In genomic region chr7:74552000-74552358, GRCm38 (mm10) we compare ENCODE assay signal across 9 mouse cellular contexts. TPM values are rescaled to one million over a fixed set of nuclear protein-coding genes. Genes with fewer than 3 reads are reported as not detected.
DNase-seq lines count a peak whose midpoint lies in the region; ATAC-seq and TF ChIP-seq lines count a peak whose summit lies in the region.
"Had no signal": no experiment of that assay in that cellular context is flagged by ENCODE, and none has a peak within 500 bp of the region (broad histone marks: within the 10 kb centered on the region; RNA-seq: fewer than 3 reads in every experiment).

No protein-coding gene starts in this region.

- TF ChIP-seq EP300 in heart, adult 2 months (IDR thresholded peaks at IDR 0.05; ENCODE audit: insufficient read depth, low read depth, low read length) = no peak

- H3K27me3 ChIP-seq in heart, adult 2 months (ENCODE audit: control insufficient read depth, insufficient read depth, low read length) = no peaks in the 10 kb centered on the region
- H3K27me3 ChIP-seq in limb, embryonic 13.5 days = peaks cover 40% of the 10 kb centered on the region
- H3K27me3 ChIP-seq in limb, embryonic 10.5 days (ENCODE audit: low read depth, poor library complexity, severe bottlenecking) = peaks cover 40% of the 10 kb centered on the region
- H3K27me3 ChIP-seq in hindbrain, embryonic 13.5 days = peaks cover 25% of the 10 kb centered on the region
- H3K27me3 ChIP-seq in neural tube, embryonic 15.5 days (replicated peaks) = 0 out of 2 replicates have a peak, but pooled peaks cover 11% of the 10 kb centered on the region

- H3K36me3 ChIP-seq in heart, adult 2 months (ENCODE audit: control insufficient read depth, insufficient read depth, low read length) = no peaks in the 10 kb centered on the region; the same call in 1 of the 2 replicates
- no peaks in the 10 kb centered on the region for H3K36me3 ChIP-seq in limb, embryonic 13.5 days
- no peaks in the 10 kb centered on the region for H3K36me3 ChIP-seq in limb, embryonic 10.5 days
- H3K36me3 ChIP-seq in hindbrain, embryonic 13.5 days = no peaks in the 10 kb centered on the region
- no peaks in the 10 kb centered on the region for H3K36me3 ChIP-seq in neural tube, embryonic 15.5 days

- H3K4me2 ChIP-seq in limb, embryonic 13.5 days (replicated peaks) = peak overlapping the region; percentile 92
- peak overlapping the region; percentile 80 for H3K4me2 ChIP-seq in hindbrain, embryonic 13.5 days
- peak overlapping the region; percentile 71 for H3K4me2 ChIP-seq in neural tube, embryonic 15.5 days

- no peak for DNase-seq in heart, adult 2 months
- DNase-seq in heart, postnatal 14 days = no peak
- DNase-seq in limb, embryonic 10.5 days (ENCODE audit: low spot score) = no peak
- no peak for DNase-seq in urinary bladder, postnatal 4 days (ENCODE audit: low spot score in 2 of 2)
- no peak for DNase-seq in embryo, embryonic 11 days
- DNase-seq: gastrocnemius, postnatal 14 days had no signal

- TF ChIP-seq CTCF in heart, adult 2 months (IDR thresholded peaks at IDR 0.05) = no peak

- no peak for TF ChIP-seq POLR2A in heart, adult 2 months (IDR thresholded peaks at IDR 0.05; ENCODE audit: insufficient read depth, low read depth, low read length)

- H3K9ac ChIP-seq in heart, adult 2 months (ENCODE audit: low read depth, low read length) = no peak overlapping the region
- no peak overlapping the region for H3K9ac ChIP-seq in limb, embryonic 13.5 days
- H3K9ac ChIP-seq in hindbrain, embryonic 13.5 days = 0 out of 2 replicates have a peak overlapping the region, but pooled peaks have one; percentile 6
- H3K9ac ChIP-seq in neural tube, embryonic 15.5 days (replicated peaks) = no peak overlapping the region

- ATAC-seq in limb, embryonic 13.5 days (ENCODE audit: low FRiP score, low read depth) = no peak
- no peak for ATAC-seq in hindbrain, embryonic 13.5 days (ENCODE audit: low FRiP score)
- no peak for ATAC-seq in neural tube, embryonic 15.5 days (ENCODE audit: low FRiP score)

- H3K4me1 ChIP-seq in heart, adult 2 months (ENCODE audit: control insufficient read depth, insufficient read depth, low read length) = peaks cover 6% of the 10 kb centered on the region
- peaks cover 27% of the 10 kb centered on the region for H3K4me1 ChIP-seq in limb, embryonic 13.5 days
- peaks cover 43% of the 10 kb centered on the region for H3K4me1 ChIP-seq in limb, embryonic 10.5 days
- H3K4me1 ChIP-seq in hindbrain, embryonic 13.5 days (replicated peaks) = peaks cover 45% of the 10 kb centered on the region
- peaks cover 46% of the 10 kb centered on the region for H3K4me1 ChIP-seq in neural tube, embryonic 15.5 days

- H3K9me3 ChIP-seq in limb, embryonic 13.5 days = no peaks in the 10 kb centered on the region
- no peaks in the 10 kb centered on the region for H3K9me3 ChIP-seq in limb, embryonic 10.5 days (replicated peaks)
- no peaks in the 10 kb centered on the region for H3K9me3 ChIP-seq in hindbrain, embryonic 13.5 days
- H3K9me3 ChIP-seq in neural tube, embryonic 15.5 days (replicated peaks) = no peaks in the 10 kb centered on the region

- WGBS in heart, adult 2 months = 81% methylated on average over 2 of the region's 2 CpGs
- WGBS in limb, embryonic 13.5 days = 69% methylated on average over 2 of the region's 2 CpGs
- WGBS in limb, embryonic 10.5 days = 53% methylated on average over 2 of the region's 2 CpGs
- WGBS in hindbrain, embryonic 13.5 days = 34% methylated on average over 2 of the region's 2 CpGs
- 60% methylated on average over 2 of the region's 2 CpGs for WGBS in neural tube, embryonic 15.5 days

- peak overlapping the region; percentile 15; the same call in 1 of the 2 replicates for H3K27ac ChIP-seq in heart, adult 2 months
- H3K27ac ChIP-seq in limb, embryonic 13.5 days = no peak overlapping the region
- H3K27ac ChIP-seq in limb, embryonic 10.5 days = no peak overlapping the region
- no peak overlapping the region for H3K27ac ChIP-seq in hindbrain, embryonic 13.5 days
- H3K27ac ChIP-seq in neural tube, embryonic 15.5 days (replicated peaks) = no peak overlapping the region

- H3K4me3 ChIP-seq in heart, adult 2 months = no peak overlapping the region; the same call in 1 of the 2 replicates
- H3K4me3 ChIP-seq in limb, embryonic 13.5 days = no peak overlapping the region; the same call in 1 of the 2 replicates
- no peak overlapping the region for H3K4me3 ChIP-seq in limb, embryonic 10.5 days
- H3K4me3 ChIP-seq in hindbrain, embryonic 13.5 days = peak overlapping the region; percentile 77
- H3K4me3 ChIP-seq in neural tube, embryonic 15.5 days (replicated peaks) = peak overlapping the region; percentile 78

- H3K79me2 ChIP-seq in heart, adult 2 months (replicated peaks; ENCODE audit: control insufficient read depth, insufficient read depth, low read length) = 0 out of 2 replicates have a peak, but pooled peaks cover 1% of the 10 kb centered on the region

- intact Hi-C loops in heart, adult 2 months (cut with DNase I) = no loop called here
- intact Hi-C loops in heart, postnatal 14 days (cut with DNase I) = loop anchor here (5.0 to 10.0 kb wide), 4 partner anchors 40 to 313 kb away; no protein-coding TSS in a partner anchor

RNA-seq across cellular contexts. Expression of gene Slco3a1, which starts 2.6 kb away (rescaled TPM):
- total RNA-seq in heart, adult 2 months (2021) = 100 to 1,000 TPM; 124 to 146 TPM
- 93.1 and 138 TPM in 2 replicates for polyA plus RNA-seq in heart, adult 2 months (2012; rRNA removed)
- 10 to 100 TPM; 54.7 to 62.0 TPM for total RNA-seq in heart, postnatal 14 days (2021)
- polyA plus RNA-seq in limb, embryonic 13.5 days (2015; fragmentation: Nextera tagmentation; extraction: Ambion mirVana) = 9.8 and 11.2 TPM in 2 replicates
- polyA plus RNA-seq in limb, embryonic 10.5 days (2016; fragmentation: Nextera tagmentation; extraction: Ambion mirVana) = 5.6 and 6.7 TPM in 2 replicates
- polyA plus RNA-seq in hindbrain, embryonic 13.5 days (2015; fragmentation: Nextera tagmentation; extraction: Ambion mirVana) = 18.4 and 18.8 TPM in 2 replicates
- 21.9 and 24.1 TPM in 2 replicates for polyA plus RNA-seq in neural tube, embryonic 15.5 days (2015; fragmentation: Nextera tagmentation; extraction: Ambion mirVana)

Comparison
In these comparisons a context has a peak if more than half of its experiments do, and no peak if none do; other contexts are left out.
1. H3K4me3 ChIP-seq: peak in hindbrain, embryonic 13.5 days (single experiment) and neural tube, embryonic 15.5 days (single experiment); none in heart, adult 2 months (single experiment), limb, embryonic 13.5 days (single experiment) and limb, embryonic 10.5 days (single experiment).
2. Peak in every context shown above with its lines, with median percentiles within 50 percentile points of each other: H3K4me2 ChIP-seq.